Mouse (Mus musculus) kidney, adult 2 months (tissue): ENCODE results near the gene Ajm1. TPM values are rescaled to one million over a fixed set of nuclear protein-coding genes. Genes with fewer than 3 reads are reported as not detected.

Experiments
- DNase-seq: peaks from one replicate; pipeline ENCODE4 v3.0.0; 2021
- H3K27ac ChIP-seq: fragments of 200-500 bp; 2 replicates; pipeline ENCODE4 v1.5.1; 2012; ENCODE audit warnings: low read depth, low read length, control low read depth, inconsistent platforms; ENCODE audit not compliant: insufficient read depth
- H3K27me3 ChIP-seq: fragments of 200-500 bp; replicated peaks from 2 replicates; pipeline ENCODE4 v1.6.1; 2012; ENCODE audit warnings: mild to moderate bottlenecking, moderate library complexity, low read length, inconsistent platforms; ENCODE audit not compliant: control insufficient read depth, insufficient read depth
- H3K36me3 ChIP-seq: fragments of 200-500 bp; 2 replicates; pipeline ENCODE4 v1.6.1; 2012; ENCODE audit warnings: mild to moderate bottlenecking, moderate library complexity, low read length, inconsistent platforms; ENCODE audit not compliant: control insufficient read depth, insufficient read depth
- H3K4me1 ChIP-seq: fragments of 200-500 bp; 2 replicates; pipeline ENCODE4 v1.6.1; 2011; ENCODE audit warnings: low read length; ENCODE audit not compliant: control insufficient read depth, insufficient read depth
- H3K4me3 ChIP-seq: fragments of 200-500 bp; 2 replicates; pipeline ENCODE4 v1.5.1; 2011; ENCODE audit warnings: mild to moderate bottlenecking, low read depth, low read length, control low read depth; ENCODE audit not compliant: insufficient read depth
- CTCF ChIP-seq: fragments of 200-500 bp; conservative IDR thresholded peaks from 2 replicates; pipeline ENCODE4 v1.5.1; 2011; ENCODE audit warnings: low read depth, mild to moderate bottlenecking, control low read depth, low read length, moderate library complexity, mixed read lengths; ENCODE audit not compliant: insufficient read depth, insufficient read length
- POLR2A ChIP-seq: fragments of 200-500 bp; IDR thresholded peaks from one replicate; pipeline ENCODE4 v1.6.1; 2011; ENCODE audit warnings: low read depth, low read length, control low read depth
- WGBS: fragments of 180-500 bp; shearing (Covaris S2); methylation state at CpG from one replicate; pipeline ENCODE4 v1.1.7; 2018; 5-methylcytosine and 5-hydroxymethylcytosine counted together
- polyA plus RNA-seq: library from polyadenylated mRNA; depleted of rRNA; stranded (reverse); fragments of >200 nt; gene quantifications from 2 replicates; pipeline ENCODE4 v1.2.3, GENCODE M21; 2012

Ajm1 gene
- polyA plus RNA-seq, 1 experiment, result 0.36 TPM

DNA sequence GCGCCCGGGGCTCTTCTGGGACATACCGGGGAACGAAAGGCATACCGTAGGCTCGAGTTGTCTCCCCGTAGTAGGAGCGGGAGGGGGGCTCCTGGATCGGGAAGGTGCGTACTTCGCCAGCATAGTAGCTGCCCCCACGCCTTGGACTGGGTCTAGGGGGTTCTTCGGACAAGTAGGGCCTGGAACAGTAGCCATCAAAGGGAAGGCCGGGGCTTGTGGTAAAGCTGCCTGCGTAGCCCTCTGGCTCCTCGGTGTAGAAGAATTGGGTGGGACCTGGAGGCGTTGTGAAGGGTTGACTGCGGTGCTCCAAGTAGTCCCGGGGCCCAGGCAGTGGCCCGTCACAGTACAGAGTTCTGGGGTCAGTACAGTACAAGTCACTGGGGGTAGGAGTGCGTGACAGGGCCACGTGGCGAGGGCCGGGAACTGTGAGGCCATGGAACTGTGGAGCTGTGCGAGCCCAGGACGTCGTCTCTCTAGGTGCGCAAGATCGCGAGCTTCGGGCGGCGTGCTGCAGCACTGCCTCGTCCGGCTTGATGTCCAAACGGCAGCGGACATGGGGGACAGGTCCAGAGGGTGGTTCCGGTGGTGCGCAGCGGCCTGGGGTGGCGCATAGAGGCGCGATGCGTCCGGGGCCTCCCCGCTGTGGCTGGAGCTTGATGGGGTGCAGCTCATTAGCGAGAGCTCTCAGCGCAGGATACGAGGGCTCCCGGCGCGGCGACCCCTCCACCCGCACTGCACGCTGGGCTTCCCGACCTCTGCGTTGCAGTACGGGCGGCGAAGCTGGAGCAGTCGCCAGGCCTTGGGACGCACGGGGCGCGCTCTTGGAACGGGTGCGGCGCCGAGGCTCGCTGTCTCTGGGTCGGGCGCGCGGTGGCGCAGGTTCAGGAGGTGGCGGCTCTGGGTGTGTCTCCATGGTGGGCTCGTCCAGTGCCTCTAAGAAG lies 2.5 kb downstream of the Ajm1 start:
- Histone ChIP-seq H3K27ac (no peak overlapping the region), H3K4me3 (no peak overlapping the region), H3K36me3 (no peaks in the 10 kb centered on the region), H3K4me1 (peaks cover 10% of the 10 kb centered on the region), H3K27me3 (peaks cover 10% of the 10 kb centered on the region)
- WGBS, result 6% methylated on average over 77 of the region's 77 CpGs
- no peak for DNase-seq
- no peak for TF ChIP-seq CTCF
- no peak for TF ChIP-seq POLR2A

DNA sequence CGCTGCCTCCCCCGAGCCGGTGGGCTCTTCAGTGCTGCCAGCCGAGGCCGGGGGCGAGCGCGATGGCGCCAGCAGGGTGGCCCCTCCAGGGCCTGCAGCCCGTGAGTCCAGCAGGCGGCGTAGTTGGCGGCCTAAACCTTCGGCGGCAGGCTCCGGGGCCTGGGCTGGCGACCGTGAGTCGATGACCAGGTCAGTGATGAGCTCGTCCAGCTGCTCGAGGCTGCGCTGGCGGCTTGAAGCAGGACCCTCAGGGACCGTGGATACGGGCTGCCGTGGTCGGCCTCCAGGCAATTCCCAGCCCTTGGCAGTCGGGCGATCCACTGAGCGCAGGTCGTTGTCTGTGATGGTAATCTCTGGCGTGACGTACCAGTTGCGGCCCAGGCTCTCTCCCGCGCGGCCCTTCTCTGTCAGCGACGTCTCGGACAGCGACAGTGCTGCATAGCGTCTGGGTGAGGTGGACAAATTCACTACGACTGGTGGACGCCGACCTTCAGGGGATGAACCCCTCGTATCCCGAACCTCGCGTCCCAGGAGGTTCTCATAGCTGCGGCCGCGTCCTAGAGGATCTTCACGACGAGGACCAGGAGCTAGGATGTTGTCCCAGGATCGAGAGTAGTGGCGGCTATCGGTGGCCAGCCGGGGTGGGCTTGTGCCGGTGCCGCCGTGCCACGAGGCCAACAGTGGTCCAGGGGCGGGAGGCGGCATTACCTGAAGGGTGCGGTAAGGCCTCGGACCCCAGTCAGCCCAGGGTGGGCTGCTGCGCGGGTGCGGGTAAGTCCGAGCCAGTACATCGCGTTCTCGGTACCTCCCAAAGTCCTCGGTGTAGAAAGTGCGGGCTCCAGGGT lies 3.4 kb downstream of the Ajm1 start:
- TF ChIP-seq POLR2A, result no peak
- TF ChIP-seq CTCF, result no peak
- H3K4me3 ChIP-seq, result peak overlapping the region; percentile 16; the same call in 1 of the 2 replicates
- peaks cover 10% of the 10 kb centered on the region for H3K27me3 ChIP-seq

DNA sequence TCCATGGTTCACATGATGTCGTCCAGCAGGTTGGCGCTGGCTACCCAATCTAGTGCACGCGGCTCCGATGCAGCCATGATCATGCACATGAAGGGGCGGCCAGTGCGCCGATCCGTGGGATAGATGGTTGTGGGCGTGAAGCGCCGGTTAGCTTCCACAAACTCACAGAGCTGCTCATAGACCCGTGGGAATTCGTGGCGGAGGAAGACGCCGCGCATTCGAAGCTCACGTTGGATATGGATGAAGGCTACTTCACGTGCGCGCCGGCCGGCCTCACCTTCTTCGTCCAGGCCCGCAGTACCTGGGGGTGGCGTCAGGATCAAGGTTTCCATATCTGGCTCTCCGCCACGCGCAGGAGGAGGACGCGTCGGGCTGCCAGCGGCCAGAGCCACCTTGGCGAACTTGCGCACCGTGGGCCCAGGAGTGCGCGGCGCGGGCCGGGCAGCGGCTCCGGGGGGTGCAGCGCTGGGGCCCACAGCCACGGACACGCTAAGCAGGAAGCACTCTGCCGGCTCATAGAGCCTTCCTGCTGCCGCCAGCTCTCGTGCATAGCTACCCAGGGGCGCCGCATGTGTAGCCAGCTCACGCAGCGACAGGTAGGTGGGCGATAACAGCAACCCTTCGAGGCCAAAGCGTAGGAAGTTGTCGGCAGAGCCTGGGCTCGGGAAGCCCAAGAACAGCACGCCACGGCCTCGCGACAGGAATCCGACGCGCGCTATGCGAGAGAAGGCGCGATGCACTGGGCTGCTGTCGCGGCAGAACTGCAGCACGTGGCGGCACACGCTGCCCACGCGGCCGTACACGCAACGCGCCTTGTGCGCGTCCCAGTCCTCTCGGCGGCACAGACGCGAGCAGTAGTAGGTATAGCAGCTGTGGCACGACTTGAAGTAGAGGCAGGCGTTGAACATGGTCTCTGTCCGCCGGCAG lies 4.3 kb downstream of the Ajm1 start:
- DNase-seq, result no peak
- H3K27me3 ChIP-seq, result peaks cover 10% of the 10 kb centered on the region
- TF ChIP-seq CTCF (no peak), POLR2A (no peak)
- H3K36me3 ChIP-seq, result no peaks in the 10 kb centered on the region
- no peak overlapping the region for H3K4me3 ChIP-seq
- H3K27ac ChIP-seq, result no peak overlapping the region
- H3K4me1 ChIP-seq, result peaks cover 10% of the 10 kb centered on the region
- 20% methylated on average over 92 of the region's 92 CpGs for WGBS

More for the DNA sequence above, 3.4 kb downstream of the Ajm1 start:
- DNase-seq, result no peak
- H3K36me3 ChIP-seq, result no peaks in the 10 kb centered on the region
- H3K27ac ChIP-seq, result no peak overlapping the region
- peaks cover 10% of the 10 kb centered on the region for H3K4me1 ChIP-seq
- 5% methylated on average over 75 of the region's 75 CpGs for WGBS

DNA sequence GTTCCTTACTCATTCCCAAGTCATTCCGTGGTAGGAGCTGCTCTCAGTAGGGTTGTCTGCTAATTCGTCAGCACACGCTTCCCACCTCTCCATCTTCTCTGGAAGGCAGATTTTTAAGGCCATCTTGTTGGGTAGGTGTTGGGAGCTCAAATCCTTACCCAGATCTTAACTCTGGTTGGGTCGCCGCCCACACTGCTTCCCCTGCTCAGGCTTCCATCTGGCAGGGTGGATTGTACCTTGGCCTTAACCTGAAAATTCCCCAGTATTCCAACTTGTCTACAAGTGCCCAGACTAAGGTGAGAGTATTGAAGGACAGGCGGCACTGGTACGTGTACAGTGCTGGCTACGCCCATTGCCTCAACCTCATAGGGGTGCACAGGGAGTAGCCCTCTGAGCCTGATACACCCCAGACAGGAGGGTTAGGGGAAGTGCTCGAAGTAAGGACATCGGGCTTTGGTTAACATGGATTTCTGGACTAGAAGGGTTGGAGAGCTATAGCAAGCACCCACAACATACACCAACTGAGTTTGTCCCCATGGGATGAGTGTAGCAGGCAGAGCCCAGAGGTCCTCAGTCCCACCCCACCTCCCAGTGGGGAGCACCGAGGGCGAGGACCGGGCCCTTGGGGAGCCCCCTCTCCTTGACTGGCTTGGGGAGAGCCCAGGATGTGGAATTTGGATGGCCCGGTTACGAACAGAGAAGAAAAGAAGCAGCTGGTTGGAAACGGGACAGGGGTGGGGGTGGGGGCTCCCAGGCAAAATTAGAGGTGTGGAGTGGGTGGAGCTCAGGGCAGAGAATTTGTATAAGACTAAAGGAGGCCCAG lies 5.3 kb downstream of the Ajm1 start:
- DNase-seq, result no peak
- 80% methylated on average over 16 of the region's 16 CpGs for WGBS
- TF ChIP-seq POLR2A (no peak), CTCF (no peak)
- Histone ChIP-seq H3K27me3 (peaks cover 10% of the 10 kb centered on the region), H3K36me3 (no peaks in the 10 kb centered on the region), H3K27ac (no peak overlapping the region), H3K4me1 (peaks cover 8% of the 10 kb centered on the region), H3K4me3 (no peak overlapping the region)

DNA sequence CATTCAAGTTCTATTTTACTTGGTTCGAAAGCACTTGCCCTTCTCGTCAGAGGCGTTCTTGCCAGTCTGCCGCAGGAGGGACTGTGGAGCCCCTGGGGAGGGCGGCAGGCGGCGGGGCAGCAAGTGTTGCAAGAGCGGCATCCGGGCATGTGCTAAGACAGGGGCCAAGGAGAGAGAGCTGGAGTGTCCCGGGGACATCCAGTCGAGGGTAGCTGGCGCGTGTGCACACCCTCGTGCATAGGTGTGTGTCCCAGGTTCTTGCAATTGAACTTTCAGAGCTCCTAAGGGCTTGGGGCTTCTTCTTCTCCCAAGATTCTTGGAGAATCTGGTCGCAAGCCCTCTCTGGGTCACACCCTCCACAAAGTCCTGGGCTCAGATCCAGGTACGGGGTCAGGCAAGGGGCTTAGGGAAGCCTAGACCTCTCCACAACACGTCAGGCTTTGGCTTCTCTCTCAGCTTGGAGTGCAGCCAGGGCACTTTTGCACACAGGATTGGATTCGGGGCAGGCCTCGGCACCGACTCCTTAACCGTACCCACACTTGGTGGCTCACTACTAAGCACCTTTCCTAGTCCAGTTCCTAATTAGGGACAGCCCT lies 6.0 kb downstream of the Ajm1 start:
- Histone ChIP-seq H3K4me1 (peaks cover 5% of the 10 kb centered on the region), H3K36me3 (no peaks in the 10 kb centered on the region), H3K4me3 (peak overlapping the region; percentile 34; the same call in 1 of the 2 replicates), H3K27me3 (peaks cover 10% of the 10 kb centered on the region), H3K27ac (no peak overlapping the region)
- no peak for DNase-seq
- 11% methylated on average over 21 of the region's 21 CpGs for WGBS
- no peak for TF ChIP-seq POLR2A
- TF ChIP-seq CTCF, result no peak
